Mouse (Mus musculus) cerebellum, adult 8-10 months (tissue): ENCODE measurements around the gene Kcnj10.

Source experiments
- DNase-seq: peaks from one replicate; pipeline ENCODE4 v3.0.0; 2022

Gene Kcnj10

GRCm38 (mm10) chr1:172312768-172313561, 28.0 kb upstream of the Kcnj10 start:
- peak; percentile 68 for DNase-seq

GRCm38 (mm10) chr1:172313613-172314411, 27.2 kb upstream of the Kcnj10 start:
- peak; percentile 34 for DNase-seq

- DNase-seq = no peak
Measured at GRCm38 (mm10) chr1:172314911-172315310, 26.1 kb upstream of the Kcnj10 start.

- DNase-seq = no peak
Measured at GRCm38 (mm10) chr1:172317431-172317830, 23.6 kb upstream of the Kcnj10 start.

- peak; percentile 69 for DNase-seq
Measured at GRCm38 (mm10) chr1:172317946-172318345, 23.1 kb upstream of the Kcnj10 start.

GRCm38 (mm10) chr1:172318424-172319035, 22.5 kb upstream of the Kcnj10 start:
- DNase-seq = no peak

GRCm38 (mm10) chr1:172319346-172319745, 21.7 kb upstream of the Kcnj10 start:
- no peak for DNase-seq

- no peak for DNase-seq
Measured at GRCm38 (mm10) chr1:172319921-172320411, 21.0 kb upstream of the Kcnj10 start.

GRCm38 (mm10) chr1:172322725-172323124, 18.3 kb upstream of the Kcnj10 start:
- DNase-seq = no peak

- DNase-seq = no peak
Measured at GRCm38 (mm10) chr1:172323298-172323697, 17.7 kb upstream of the Kcnj10 start.

- no peak for DNase-seq
Measured at GRCm38 (mm10) chr1:172323801-172324359, 17.1 kb upstream of the Kcnj10 start.

GRCm38 (mm10) chr1:172324725-172325124, 16.3 kb upstream of the Kcnj10 start:
- DNase-seq = peak; percentile 87

- DNase-seq = peak; percentile 88
Measured at GRCm38 (mm10) chr1:172325680-172326535, 15.1 kb upstream of the Kcnj10 start.

- no peak for DNase-seq
Measured at GRCm38 (mm10) chr1:172326684-172327083, 14.3 kb upstream of the Kcnj10 start.

GRCm38 (mm10) chr1:172327206-172328001, 13.6 kb upstream of the Kcnj10 start:
- no peak for DNase-seq

GRCm38 (mm10) chr1:172328041-172328440, 13.0 kb upstream of the Kcnj10 start:
- no peak for DNase-seq

GRCm38 (mm10) chr1:172328461-172328860, 12.5 kb upstream of the Kcnj10 start:
- no peak for DNase-seq

GRCm38 (mm10) chr1:172329131-172329530, 11.9 kb upstream of the Kcnj10 start, which contains the start of gene Kcnj9:
Kcnj9 (minus strand) TSS chr1:172329318.
- DNase-seq = peak; percentile 85

GRCm38 (mm10) chr1:172329616-172330015, 11.4 kb upstream of the Kcnj10 start:
- peak; percentile 55 for DNase-seq

- peak; percentile 23 for DNase-seq
Measured at GRCm38 (mm10) chr1:172331422-172331947, 9.5 kb upstream of the Kcnj10 start.

GRCm38 (mm10) chr1:172332925-172333324, 8.1 kb upstream of the Kcnj10 start:
- no peak for DNase-seq
